Mouse (Mus musculus) ES-Bruce4 (cell line): ENCODE measurements around the gene 4930415O20Rik.

ENCODE experiments used
- CTCF ChIP-seq: IDR thresholded peaks from one replicate; pipeline ENCODE4 v1.8.1; 2011; ENCODE audit warnings: low read depth, low read length
- POLR2A ChIP-seq: IDR thresholded peaks from one replicate; pipeline ENCODE4 v1.8.1; 2011; ENCODE audit warnings: low read length; ENCODE audit not compliant: insufficient read depth

DNA sequence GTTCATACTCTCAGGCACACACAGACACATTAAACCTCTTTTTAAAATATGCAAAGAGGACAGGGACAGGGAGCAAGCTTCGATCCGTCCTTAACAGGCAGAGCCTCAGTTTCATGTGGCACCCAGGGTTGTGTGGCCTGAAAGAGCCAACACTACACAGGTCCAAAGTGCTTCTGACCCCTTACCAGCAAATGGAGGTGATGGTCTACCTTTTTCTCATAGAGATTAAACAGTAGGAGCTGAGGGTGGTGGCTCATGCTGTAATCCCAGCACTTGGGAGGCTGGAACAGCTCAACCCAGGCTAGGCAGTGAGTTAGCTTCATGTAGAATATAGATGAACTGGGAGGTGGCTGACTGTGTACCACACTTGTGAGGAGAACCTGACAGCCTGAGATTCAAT is 8.5 kb downstream of the 4930415O20Rik start:
- TF ChIP-seq CTCF (no peak), POLR2A (no peak)
